Mouse (Mus musculus): Measurements from ENCODE around the gene Dao.

The Dao gene

DNA sequence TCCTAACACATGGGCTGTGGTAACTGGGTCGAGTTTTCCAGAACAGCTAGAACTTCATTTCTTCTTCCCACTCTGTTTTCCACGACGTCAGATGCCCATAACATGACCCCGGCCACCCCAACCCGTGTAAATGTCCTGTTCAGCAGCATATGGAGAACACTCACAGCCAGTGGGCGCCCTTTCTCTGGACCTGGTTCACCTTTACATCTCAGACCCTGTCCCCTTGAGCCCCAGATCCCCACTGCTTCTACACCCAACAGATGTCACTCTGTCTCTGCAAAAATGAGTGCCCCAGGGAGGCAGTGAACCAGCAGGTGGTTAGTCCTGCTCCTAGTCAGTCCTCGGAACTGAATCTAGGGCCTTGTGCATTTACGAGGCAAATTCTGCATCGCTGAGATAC, 64.5 kb downstream of the Dao start:
- in situ Hi-C loops (cut with MboI, MseI): no loop called here

DNA sequence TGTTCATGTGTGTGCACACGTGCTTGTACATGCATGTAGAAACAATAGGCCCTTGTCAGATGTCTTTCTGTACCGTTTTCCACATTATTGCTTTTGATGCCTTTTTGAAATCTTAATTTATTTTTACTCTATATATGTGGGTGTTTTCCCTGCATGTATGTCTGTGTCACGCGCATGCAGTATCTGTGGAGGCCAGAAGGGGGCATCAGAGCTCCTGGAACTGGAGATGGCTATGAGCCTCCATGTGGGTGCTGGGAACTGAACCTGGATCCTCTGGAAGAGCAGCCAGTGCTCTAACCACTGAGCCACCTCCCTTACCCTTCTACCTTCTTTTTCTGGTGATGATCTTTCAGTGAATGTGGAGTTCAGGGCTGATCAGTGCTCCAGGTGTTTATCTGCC, 67.4 kb downstream of the Dao start:
- in situ Hi-C loops (cut with MboI, MseI): no loop called here

DNA sequence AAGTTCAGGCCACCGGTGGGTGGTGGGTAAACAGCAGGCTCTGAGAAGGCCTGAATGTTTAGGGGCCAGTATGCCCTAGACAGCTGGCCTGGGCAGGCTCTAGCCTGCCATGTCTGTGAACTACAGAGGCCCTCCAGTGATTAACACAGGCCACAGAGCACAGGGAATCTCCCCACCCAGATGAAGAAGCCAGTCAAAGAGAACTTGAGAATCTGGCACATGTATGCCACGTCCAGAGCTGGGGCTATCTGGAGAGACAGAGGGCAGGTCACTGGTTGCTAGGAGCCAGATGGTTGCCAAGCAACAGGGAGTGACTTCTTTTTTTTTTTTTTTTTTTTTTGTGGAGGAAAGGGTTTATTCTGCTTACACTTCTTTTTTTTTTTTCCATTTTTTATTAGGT, 68.8 kb downstream of the Dao start:
- in situ Hi-C loops (cut with MboI, MseI): no loop called here
